Mouse (Mus musculus): ENCODE results near the gene Sez6l2.

The Sez6l2 gene

DNA sequence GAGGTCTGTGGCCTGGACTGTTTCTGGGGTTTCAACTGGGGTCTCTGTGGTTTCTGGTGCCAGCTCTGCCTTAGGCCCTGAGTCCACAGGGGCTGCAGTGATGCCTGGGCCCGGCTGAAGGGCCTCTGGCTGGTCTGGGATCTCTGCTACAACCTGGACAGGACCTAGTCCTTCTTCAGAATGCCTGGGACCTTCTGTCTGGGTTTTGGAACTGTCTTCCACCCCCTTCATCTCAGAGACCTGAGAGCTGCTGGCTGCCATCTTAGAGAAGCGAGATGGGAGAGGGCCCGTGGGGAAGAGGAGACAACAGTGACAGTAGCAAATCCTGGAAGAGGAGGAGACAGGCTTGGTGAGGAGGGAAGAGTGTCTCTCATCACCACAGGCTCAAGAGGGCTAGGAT is 69.7 kb downstream of the Sez6l2 start:
- no peak for DNase-seq (ENCODE audit: inconsistent age in 2 of 2, low spot score in 1 of 2)

All from adrenal gland, adult (tissue).